Mouse (Mus musculus): Measurements from ENCODE around the gene Borcs6.

The Borcs6 gene

GRCm38 (mm10) chr11:69089616-69090290 is 30.2 kb downstream of the Borcs6 start:
- DNase-seq = no peak

- no peak for DNase-seq
Observed at GRCm38 (mm10) chr11:69090367-69090766, 30.9 kb downstream of the Borcs6 start.

GRCm38 (mm10) chr11:69091566-69092385 is 32.3 kb downstream of the Borcs6 start:
- DNase-seq = peak in 1 of 2 experiments; percentile 7

GRCm38 (mm10) chr11:69092386-69092751 is 32.9 kb downstream of the Borcs6 start:
- peak; percentile 97 for DNase-seq

GRCm38 (mm10) chr11:69092871-69093270 is 33.4 kb downstream of the Borcs6 start:
- DNase-seq = peak; percentile 54 to 57

GRCm38 (mm10) chr11:69093856-69094255 is 34.3 kb downstream of the Borcs6 start:
- peak in 1 of 2 experiments; percentile 7 for DNase-seq

GRCm38 (mm10) chr11:69094697-69095429 is 35.3 kb downstream of the Borcs6 start, which contains the start of gene Per1:
Gene Per1 (plus strand): TSS chr11:69095217.
- DNase-seq = peak; percentile 98 to 99

GRCm38 (mm10) chr11:69095511-69096231 is 36.2 kb downstream of the Borcs6 start:
- DNase-seq = peak; percentile 70 to 72

GRCm38 (mm10) chr11:69096360-69096986 is 37.0 kb downstream of the Borcs6 start:
- DNase-seq = no peak

- peak; percentile 91 for DNase-seq
Observed at GRCm38 (mm10) chr11:69096987-69097900, 37.7 kb downstream of the Borcs6 start.

GRCm38 (mm10) chr11:69098039-69098761 is 38.7 kb downstream of the Borcs6 start:
- DNase-seq = peak; percentile 59 to 65

GRCm38 (mm10) chr11:69098762-69099091 is 39.2 kb downstream of the Borcs6 start:
- peak; percentile 97 for DNase-seq

GRCm38 (mm10) chr11:69099177-69099914 is 39.8 kb downstream of the Borcs6 start:
- no peak for DNase-seq

GRCm38 (mm10) chr11:69099915-69100345 is 40.4 kb downstream of the Borcs6 start:
- DNase-seq = peak; percentile 95

GRCm38 (mm10) chr11:69100639-69101360 is 41.3 kb downstream of the Borcs6 start:
- DNase-seq = peak; percentile 29 to 30

GRCm38 (mm10) chr11:69101604-69102402 is 42.3 kb downstream of the Borcs6 start:
- peak in 1 of 2 experiments; percentile 11 for DNase-seq

- DNase-seq = peak in 1 of 2 experiments; percentile 9
Observed at GRCm38 (mm10) chr11:69102403-69102725, 42.8 kb downstream of the Borcs6 start.

- DNase-seq = peak in 1 of 2 experiments; percentile 10
Observed at GRCm38 (mm10) chr11:69103121-69103520, 43.6 kb downstream of the Borcs6 start.
